Mouse (Mus musculus) ES-E14 (cell line): ENCODE data around the gene Rora. TPM values are rescaled to one million over a fixed set of nuclear protein-coding genes. Genes with fewer than 3 reads are reported as not detected.

Source experiments
- DNase-seq: peaks from one replicate; pipeline ENCODE4 v3.0.0-alpha.2; 2013; ENCODE audit warnings: low read depth, low spot score
- H3K27ac ChIP-seq: 2 replicates; pipeline ENCODE4 v1.5.1; 2012; ENCODE audit warnings: low read depth, mild to moderate bottlenecking, low read length, moderate library complexity, mixed read lengths; ENCODE audit not compliant: poor library complexity, insufficient read depth, severe bottlenecking
- H3K36me3 ChIP-seq: 2 replicates; pipeline ENCODE4 v1.6.1; 2012; ENCODE audit warnings: mild to moderate bottlenecking, low read length, moderate library complexity, mixed read lengths; ENCODE audit not compliant: control insufficient read depth, poor library complexity, insufficient read depth, severe bottlenecking
- H3K4me1 ChIP-seq, 2 experiments: fragments of 150-350 bp in 1 of 2; sonication (generic) in 1 of 2; 2 replicates each; pipeline ENCODE4 v1.6.1; 2012; ENCODE audit warnings: low read length in 2 of 2, mild to moderate bottlenecking in 1 of 2, mixed read lengths in 1 of 2; ENCODE audit not compliant: control insufficient read depth in 2 of 2, insufficient read depth in 2 of 2, poor library complexity in 1 of 2
- H3K4me3 ChIP-seq, 2 experiments: fragments of 150-350 bp in 1 of 2; sonication (generic) in 1 of 2; 2 replicates each; pipeline ENCODE4 v1.5.1; 2012; ENCODE audit warnings: low read length in 2 of 2, low read depth in 1 of 2, mild to moderate bottlenecking in 1 of 2, mixed read lengths in 1 of 2; ENCODE audit not compliant: insufficient read depth in 1 of 2, poor library complexity in 1 of 2, severe bottlenecking in 1 of 2
- H3K9ac ChIP-seq: 2 replicates; pipeline ENCODE4 v1.6.1; 2012; ENCODE audit warnings: low read depth, mild to moderate bottlenecking, low read length, mixed read lengths; ENCODE audit not compliant: poor library complexity, insufficient read depth, severe bottlenecking
- H3K9me3 ChIP-seq: fragments of 150-350 bp; sonication (generic); 2 replicates; pipeline ENCODE4 v1.6.1; 2012; ENCODE audit warnings: low read depth, mild to moderate bottlenecking, low read length; ENCODE audit not compliant: control insufficient read depth, insufficient read depth
- CHD2 ChIP-seq: IDR thresholded peaks from 2 replicates; pipeline ENCODE4 v1.6.1; 2014; ENCODE audit warnings: mild to moderate bottlenecking, low read depth, low read length, inconsistent platforms
- HCFC1 ChIP-seq: IDR thresholded peaks from 2 replicates; pipeline ENCODE4 v1.6.1; 2012; ENCODE audit warnings: low read length, inconsistent platforms, borderline replicate concordance; ENCODE audit not compliant: insufficient read depth
- MAFK ChIP-seq: IDR thresholded peaks from 2 replicates; pipeline ENCODE4 v1.6.1; 2014; ENCODE audit warnings: mild to moderate bottlenecking, low read depth, low read length, inconsistent platforms; ENCODE audit not compliant: insufficient read depth
- ZC3H11A ChIP-seq: IDR thresholded peaks from 2 replicates; pipeline ENCODE4 v1.6.1; 2012; ENCODE audit warnings: low read depth, mild to moderate bottlenecking, inconsistent platforms, low read length, borderline replicate concordance
- ZNF384 ChIP-seq: IDR thresholded peaks from 2 replicates; pipeline ENCODE4 v1.6.1; 2012; ENCODE audit warnings: low read depth, low read length, inconsistent platforms
- in situ Hi-C, 2 experiments: fragments of 600-800 bp; cut with MboI; formaldehyde crosslinking; loops; one replicate each; pipeline ENCODE4 v1.15.1; 2025; ENCODE audit warnings: low sequenced_read_pairs in 2 of 2, inconsistent platforms in 1 of 2; ENCODE audit not compliant: unreplicated experiment in 2 of 2
- total RNA-seq: library from RNA; depleted of rRNA; stranded (reverse); fragments of 300-350 nt; gene quantifications from 2 replicates; pipeline ENCODE4 v1.2.3, GENCODE M21; 2012

Gene Rora
- total RNA-seq, 1 experiment, result 2.1 TPM

GRCm38 (mm10) chr9:68756976-68757375 lies 103.4 kb downstream of the Rora start:
- H3K4me1 ChIP-seq, result peaks cover 4 to 6% of the 10 kb centered on the region in 2 experiments; a peak in 1 of 4 replicates
- no peak overlapping the region for H3K9ac ChIP-seq
- no peak for DNase-seq
- no peaks in the 10 kb centered on the region for H3K36me3 ChIP-seq
- no peak overlapping the region for H3K4me3 ChIP-seq
- H3K27ac ChIP-seq, result no peak overlapping the region
- in situ Hi-C loops, result no loop called here
- no peak for TF ChIP-seq HCFC1
- TF ChIP-seq CHD2, result no peak
- TF ChIP-seq ZNF384, result no peak
- TF ChIP-seq MAFK, result no peak
- TF ChIP-seq ZC3H11A, result no peak
- H3K9me3 ChIP-seq, result no peaks in the 10 kb centered on the region

GRCm38 (mm10) chr9:68759324-68759723 lies 105.7 kb downstream of the Rora start:
- DNase-seq, result no peak
- Histone ChIP-seq H3K36me3 (no peaks in the 10 kb centered on the region), H3K4me3 (no peak overlapping the region), H3K27ac (no peak overlapping the region), H3K4me1 (peaks cover 4 to 11% of the 10 kb centered on the region in 2 experiments; a peak in 1 of 4 replicates), H3K9me3 (no peaks in the 10 kb centered on the region), H3K9ac (no peak overlapping the region)
- TF ChIP-seq ZC3H11A (no peak), CHD2 (no peak), MAFK (no peak), HCFC1 (no peak)
- in situ Hi-C loops, result no loop called here

- Histone ChIP-seq H3K4me3 (no peak overlapping the region), H3K27ac (no peak overlapping the region), H3K4me1 (peaks cover 4 to 11% of the 10 kb centered on the region in 2 experiments; a peak in 1 of 4 replicates), H3K36me3 (no peaks in the 10 kb centered on the region), H3K9me3 (no peaks in the 10 kb centered on the region), H3K9ac (no peak overlapping the region)
- in situ Hi-C loops, result no loop called here
- TF ChIP-seq HCFC1, result no peak
- no peak for TF ChIP-seq MAFK
- no peak for TF ChIP-seq CHD2
- no peak for TF ChIP-seq ZC3H11A
- TF ChIP-seq ZNF384, result no peak
- no peak for DNase-seq
Measured at GRCm38 (mm10) chr9:68760329-68760728, 106.7 kb downstream of the Rora start.

- H3K4me1 ChIP-seq, result peaks cover 4 to 11% of the 10 kb centered on the region in 2 experiments; a peak in 1 of 4 replicates
- DNase-seq, result no peak
- no peak overlapping the region for H3K9ac ChIP-seq
- no peak overlapping the region for H3K4me3 ChIP-seq
- in situ Hi-C loops, result no loop called here
- no peak overlapping the region for H3K27ac ChIP-seq
- no peaks in the 10 kb centered on the region for H3K36me3 ChIP-seq
- TF ChIP-seq MAFK, result no peak
- TF ChIP-seq ZC3H11A, result no peak
- TF ChIP-seq ZNF384, result no peak
- TF ChIP-seq HCFC1, result no peak
- TF ChIP-seq CHD2, result no peak
- H3K9me3 ChIP-seq, result no peaks in the 10 kb centered on the region
Measured at GRCm38 (mm10) chr9:68760876-68761275, 107.3 kb downstream of the Rora start.

GRCm38 (mm10) chr9:68761672-68762071 lies 108.1 kb downstream of the Rora start:
- no peak overlapping the region for H3K9ac ChIP-seq
- H3K9me3 ChIP-seq, result no peaks in the 10 kb centered on the region
- no peaks in the 10 kb centered on the region for H3K36me3 ChIP-seq
- no peak for TF ChIP-seq MAFK
- no peak for TF ChIP-seq CHD2
- TF ChIP-seq ZNF384, result no peak
- TF ChIP-seq HCFC1, result no peak
- no peak for TF ChIP-seq ZC3H11A
- peaks cover 4 to 11% of the 10 kb centered on the region in 2 experiments; a peak in 1 of 4 replicates for H3K4me1 ChIP-seq
- no peak overlapping the region for H3K27ac ChIP-seq
- no peak overlapping the region for H3K4me3 ChIP-seq
- in situ Hi-C loops, result no loop called here
- no peak for DNase-seq
